Mouse (Mus musculus) layer of hippocampus, adult 8-10 months (tissue): ENCODE results near the gene Gngt2. TPM values are rescaled to one million over a fixed set of nuclear protein-coding genes. Genes with fewer than 3 reads are reported as not detected.
"Not testable (repeated sequence)": the region's sequence is repeated elsewhere in the genome, so short reads cannot be mapped to it uniquely, and the experiment has no call there.

Experiments used
- DNase-seq, 2 experiments: peaks; one replicate each; pipeline ENCODE4 v3.0.0; 2022; ENCODE audit warnings: low spot score in 2 of 2
- total RNA-seq, 4 experiments: library from RNA; stranded (reverse); gene quantifications; 2 replicates each; pipeline ENCODE4 v1.2.4; 2022

The Gngt2 gene
- total RNA-seq, 4 experiments from 2014 or later, result 1.4 to 20.3 (median 11.8) TPM

DNA sequence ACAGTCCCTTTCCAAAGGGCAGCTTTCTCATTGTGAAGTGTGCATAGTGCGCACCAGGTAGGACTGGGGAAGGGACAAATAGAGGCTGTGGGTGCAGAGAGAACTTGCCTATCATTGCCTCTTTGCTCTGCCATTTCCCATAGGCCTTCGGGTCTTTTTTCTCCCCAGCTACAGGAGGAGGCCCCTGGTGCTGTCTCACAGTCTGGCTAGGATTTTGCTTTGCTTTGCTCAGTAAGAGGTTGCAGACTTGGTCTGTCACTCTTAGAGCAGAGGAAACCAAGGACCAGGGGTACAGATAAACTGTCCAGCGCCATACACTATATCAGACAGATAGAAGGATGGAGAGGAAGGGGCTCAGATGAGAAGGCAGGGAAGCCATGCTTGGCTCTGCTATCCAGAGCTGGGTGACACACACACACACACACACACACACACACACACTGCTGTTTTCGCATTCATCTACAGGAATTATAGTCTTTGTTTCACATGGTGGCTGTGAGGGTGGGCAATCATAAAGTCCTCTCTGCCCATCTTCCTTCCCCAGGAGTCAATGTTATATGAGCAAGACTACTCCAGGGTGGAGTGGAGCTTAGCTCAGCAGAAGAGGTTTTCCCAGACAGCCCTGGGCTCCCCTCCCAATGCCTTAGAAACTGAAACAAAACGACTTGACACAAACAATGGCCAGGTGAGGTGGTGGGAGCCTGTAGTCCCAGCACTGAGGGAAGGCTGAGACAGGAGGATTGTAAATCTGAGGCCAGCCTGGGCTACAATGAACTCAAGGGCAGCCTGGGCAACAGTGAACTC lies 3.9 kb downstream of the Gngt2 start:
- no peak for DNase-seq

DNA sequence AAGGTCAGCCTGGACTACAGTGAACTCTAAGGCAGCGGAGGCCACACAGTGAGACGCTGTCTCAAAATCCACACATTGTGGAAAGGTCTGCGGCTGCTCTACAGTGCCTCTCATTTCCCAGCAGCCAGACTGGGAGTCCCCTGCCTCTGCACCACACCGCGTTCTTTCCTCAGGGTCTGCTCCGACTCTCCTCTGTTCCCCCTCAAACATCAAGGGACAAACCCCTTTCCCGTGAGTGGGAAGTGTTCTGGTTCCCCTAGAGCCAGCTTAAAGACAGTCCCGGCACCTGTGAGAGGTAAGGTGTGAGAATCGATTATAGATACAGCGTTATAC lies 4.4 kb downstream of the Gngt2 start:
- no peak for DNase-seq

DNA sequence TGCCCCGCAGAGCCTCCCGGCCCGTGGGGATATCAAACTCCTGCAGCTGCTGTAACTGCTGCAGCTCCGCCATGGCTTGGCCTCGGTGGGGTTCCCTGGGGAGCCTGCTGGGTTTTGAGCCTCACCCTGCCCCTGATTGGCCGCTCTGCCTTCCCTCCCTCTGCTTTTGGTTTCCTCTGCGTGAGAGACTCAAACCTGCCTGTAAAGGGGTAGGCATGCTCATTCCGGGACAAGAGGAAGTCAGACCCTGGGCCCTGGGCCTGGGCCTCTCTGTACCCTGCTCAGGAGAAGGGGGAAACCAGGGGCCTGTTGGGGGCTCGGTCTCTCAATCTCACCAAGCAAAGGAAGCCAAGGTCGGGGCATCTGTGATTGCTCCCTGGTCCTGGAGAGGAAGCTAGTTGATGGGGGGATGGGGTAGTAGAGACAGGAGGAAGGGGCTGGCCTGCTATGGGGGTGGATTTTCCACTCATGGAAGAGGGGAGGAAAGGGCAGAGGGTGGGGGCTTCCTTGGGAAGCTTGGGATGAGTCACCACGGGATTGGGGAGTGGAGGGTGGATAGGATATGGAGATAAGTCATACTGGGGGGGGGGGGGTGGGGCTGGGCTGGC lies 5.2 kb downstream of the Gngt2 start, which contains the start of gene Abi3:
Gene Abi3, minus strand, starts transcription at position 403 of the 608 bp plus-strand sequence.
- no peak for DNase-seq

DNA sequence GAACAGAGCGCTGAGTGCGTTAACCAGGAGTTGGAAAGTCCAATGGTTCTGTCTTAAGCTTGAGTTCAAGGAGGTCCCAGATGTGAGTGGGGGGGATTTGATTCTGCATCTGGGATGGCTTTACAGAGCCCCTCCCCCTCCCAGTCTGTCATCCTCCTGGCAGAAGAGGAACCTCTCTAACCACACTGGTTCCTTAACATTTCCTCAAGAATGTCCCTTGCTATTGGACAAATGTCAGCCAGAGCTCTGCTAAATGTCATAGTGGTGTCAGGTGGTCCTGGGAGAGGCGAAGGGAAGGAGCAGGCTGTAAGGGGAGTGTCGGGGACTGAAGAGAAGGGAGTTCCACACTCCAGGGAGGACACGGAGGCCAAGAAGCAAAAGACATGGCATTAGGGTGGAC lies 5.9 kb downstream of the Gngt2 start:
- no peak for DNase-seq

DNA sequence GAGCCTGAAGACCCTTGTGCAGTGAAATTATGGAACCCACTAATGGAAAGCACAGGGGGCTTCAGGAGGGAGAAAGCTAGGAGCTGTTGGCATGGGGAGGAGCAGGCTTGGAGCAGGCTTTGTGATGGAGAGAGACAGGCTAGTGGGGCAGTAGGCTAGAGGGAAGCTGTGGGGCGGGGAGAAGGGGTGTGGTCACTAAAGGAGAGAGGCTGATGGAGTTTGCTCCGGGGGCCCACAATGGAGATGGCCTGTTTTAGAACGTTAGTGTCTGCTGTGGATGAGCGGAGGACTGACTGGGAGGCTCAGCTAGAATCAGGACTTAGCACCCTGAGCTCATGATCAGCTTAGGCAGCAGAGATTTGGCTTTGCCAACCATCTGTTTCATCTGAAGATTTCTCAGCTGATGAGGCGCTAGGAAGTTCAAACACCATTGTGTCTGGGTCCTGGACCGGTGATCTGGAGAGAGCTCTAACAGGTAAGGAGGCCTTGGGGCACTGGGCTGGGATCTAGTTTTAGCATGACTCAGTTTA lies 6.5 kb downstream of the Gngt2 start:
- DNase-seq, result no peak

DNA sequence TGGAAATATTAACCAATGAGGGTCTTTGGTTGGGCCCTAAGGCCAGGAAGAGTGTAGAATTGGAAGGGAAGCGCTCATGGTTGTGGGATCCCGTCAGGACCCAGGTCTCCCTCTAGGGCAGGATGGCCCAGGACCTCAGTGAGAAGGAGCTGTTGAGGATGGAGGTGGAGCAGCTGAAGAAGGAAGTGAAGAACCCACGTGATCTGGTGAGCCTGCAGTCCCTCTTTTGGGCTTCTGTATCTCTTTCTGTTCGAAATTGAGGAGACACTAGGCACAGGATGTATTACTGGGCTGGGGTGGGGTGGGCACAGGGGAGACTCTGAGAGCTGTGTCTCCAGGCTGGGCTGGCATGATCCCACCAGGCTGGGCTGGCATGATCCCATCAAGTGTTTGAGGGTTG lies 7.9 kb downstream of the Gngt2 start:
- no peak for DNase-seq

DNA sequence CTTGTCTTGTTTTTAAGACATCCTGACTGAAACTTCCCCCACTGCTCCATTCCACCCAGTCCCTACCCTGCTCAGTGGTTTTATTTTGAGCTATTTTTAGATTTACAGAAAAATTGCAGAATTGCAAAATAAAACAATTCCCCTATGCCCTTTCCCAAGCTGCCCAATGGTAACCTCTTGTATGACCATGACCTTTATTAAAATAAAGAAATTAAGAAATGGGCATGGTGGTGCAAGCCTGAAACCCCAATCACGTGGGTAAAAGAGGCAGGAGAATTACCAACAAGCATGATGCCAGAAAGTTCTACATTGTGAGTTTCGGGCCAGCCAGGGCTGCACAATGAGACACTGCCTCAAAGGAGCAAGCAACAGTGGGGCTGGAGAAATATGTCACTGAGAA lies 13.9 kb downstream of the Gngt2 start:
- DNase-seq, result no peak

DNA sequence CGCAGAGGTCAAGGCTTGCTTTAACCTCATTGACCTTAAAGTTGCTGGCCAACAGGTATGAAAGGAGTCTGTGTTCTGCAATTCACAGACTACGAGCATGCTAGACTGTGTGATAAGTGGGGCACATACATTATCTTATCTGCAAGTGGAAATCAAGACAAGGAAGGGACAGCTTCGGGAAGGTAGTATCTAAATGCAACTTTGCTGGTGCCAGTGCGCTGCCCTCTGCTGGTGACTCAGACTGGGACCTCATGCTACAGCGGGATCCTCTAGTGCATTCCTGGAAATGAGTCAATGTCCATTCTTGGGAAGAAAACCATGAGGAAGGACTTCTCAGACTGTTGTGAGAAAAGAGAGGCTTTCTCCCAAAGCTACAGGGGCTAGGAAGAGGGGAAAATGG lies 16.7 kb downstream of the Gngt2 start:
- peak in 1 of 2 experiments; percentile 30 for DNase-seq

DNA sequence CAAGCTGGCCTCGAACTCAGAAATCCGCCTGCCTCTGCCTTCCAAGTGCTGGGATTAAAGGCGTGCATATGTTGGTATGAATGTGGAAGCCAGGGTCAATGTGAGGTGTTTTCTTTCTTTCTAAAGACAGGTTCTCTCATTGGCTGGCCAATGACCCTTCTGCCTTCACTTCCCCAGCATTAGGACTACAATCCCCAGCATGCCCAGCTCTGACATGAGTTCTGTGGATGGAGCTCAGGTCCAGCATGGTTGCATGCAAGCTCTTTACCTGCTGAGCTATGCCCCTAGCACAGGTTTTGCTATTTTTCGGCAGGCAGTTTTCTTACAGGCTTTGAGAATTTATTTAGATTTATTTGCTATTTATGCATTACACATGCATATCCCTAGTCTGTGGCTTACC lies 20.3 kb downstream of the Gngt2 start:
- DNase-seq, result no peak

DNA sequence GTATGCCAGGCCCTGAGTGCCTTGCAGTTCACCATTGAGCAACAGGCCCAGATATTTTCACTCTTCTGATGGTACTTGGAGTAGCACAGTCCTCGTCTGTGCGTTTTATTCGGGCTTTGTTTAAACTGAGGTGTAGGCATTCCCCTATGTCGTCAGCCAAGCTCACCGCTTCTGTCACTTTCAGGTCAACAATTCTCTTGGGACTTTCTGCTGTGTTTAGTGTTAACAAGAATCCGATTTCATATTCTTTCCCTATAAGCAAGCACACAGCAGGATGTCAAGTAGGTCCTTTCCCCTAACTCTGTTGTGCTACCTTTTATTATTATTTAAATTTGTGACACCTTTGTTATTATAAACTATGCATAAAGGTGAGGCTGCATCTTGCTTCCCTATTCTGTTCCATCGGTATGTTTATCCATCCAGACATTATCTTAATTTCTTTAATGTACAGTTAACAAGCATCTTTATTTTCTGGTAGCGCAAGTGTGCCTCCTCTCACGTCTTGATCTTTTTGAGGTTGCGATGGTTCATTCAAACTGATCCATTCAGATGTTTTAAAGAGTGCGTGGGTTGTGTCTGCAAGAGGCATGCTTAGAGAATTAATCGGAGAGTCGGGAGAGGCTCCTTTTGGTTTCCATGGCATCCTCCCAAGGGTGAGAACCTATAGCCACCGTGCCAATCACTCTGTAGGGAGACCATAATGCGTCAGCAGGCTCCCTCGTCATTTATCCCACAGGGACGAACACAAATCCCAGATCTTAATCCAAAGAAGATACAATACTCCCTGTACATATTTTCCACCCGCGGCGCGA lies 20.9 kb downstream of the Gngt2 start:
- no peak for DNase-seq

DNA sequence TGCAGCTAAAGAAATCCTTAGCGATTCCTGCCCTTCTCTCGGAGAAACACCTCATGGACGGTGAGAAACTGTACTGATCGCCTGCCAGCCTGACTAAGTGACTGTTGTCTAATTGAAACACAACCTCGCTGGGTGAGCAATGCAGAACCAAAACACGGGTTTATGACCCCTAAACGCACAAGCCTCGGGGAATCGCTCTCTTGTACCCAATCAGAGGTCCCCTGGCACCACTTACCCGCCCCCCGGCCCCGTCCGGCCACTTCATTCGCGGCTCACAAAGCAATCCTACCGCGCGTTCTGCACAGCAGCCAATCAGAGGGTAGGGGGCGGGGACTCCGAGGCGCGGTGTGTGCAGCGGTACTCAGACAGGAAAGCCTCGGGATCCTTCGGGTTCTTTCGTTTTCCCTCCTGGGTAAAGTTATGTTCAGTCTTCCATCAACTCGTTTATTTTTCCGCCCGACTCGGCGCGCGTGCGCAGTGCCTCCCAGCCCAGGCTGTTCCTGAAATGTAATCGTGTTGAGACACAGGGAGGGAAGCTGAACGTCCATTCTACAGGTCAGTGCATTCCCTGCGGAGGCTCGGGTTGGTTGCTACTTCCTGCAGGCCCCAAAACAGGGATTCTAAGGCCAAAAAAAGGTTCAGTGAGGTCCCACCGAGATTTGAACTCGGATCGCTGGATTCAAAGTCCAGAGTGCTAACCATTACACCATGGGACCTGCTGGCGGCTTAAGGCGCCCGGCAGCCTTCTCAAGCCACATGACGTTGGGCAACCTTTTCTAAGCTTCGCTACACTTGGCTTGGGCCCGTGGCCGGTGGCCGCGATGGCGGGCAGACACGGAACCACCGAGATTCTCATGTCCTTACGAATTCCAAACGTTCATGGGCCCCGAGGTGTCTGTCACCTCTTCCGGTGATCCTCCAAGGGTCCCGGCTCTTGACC lies 21.8 kb downstream of the Gngt2 start:
- DNase-seq, result peak; percentile 96 to 98

DNA sequence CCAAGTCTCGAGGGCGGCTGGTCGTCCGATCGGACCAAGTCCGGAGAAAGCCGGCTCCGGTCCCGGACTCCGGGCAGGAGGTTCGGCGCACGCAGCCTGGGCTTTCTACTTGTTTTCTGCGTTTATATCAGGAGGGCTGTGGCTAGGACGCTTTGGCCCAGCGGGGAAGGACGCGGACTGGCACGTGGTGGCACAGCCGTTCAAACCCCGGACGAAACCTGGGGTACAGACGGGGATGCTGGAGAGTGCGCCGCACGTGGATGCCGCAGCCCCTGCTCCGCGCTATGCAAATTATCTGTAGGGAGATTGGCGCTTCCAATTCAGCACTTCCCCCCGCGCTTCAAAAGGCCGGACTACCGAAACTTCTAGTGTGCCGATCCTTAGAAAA lies 22.4 kb downstream of the Gngt2 start:
- no peak for DNase-seq

DNA sequence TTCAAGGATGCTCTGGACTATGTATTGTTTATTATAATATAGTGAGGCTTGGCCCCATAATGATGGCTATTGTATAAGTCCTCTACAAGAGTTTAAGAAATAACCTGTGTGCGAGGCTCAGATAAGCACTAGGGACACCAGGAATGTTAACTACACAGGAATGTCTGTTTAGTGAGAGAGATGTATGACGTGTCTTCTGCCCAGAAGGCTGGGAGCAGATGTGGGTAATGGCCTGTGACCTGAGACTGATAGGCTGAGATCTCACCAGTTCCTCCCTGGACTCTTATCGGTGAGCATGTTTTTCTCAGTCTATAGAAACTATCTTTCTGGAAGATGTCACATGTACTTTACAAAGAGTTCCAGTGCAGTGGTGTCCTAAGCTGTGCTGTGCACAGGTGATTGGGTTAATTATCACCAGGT lies 23.1 kb downstream of the Gngt2 start:
- no peak for DNase-seq

DNA sequence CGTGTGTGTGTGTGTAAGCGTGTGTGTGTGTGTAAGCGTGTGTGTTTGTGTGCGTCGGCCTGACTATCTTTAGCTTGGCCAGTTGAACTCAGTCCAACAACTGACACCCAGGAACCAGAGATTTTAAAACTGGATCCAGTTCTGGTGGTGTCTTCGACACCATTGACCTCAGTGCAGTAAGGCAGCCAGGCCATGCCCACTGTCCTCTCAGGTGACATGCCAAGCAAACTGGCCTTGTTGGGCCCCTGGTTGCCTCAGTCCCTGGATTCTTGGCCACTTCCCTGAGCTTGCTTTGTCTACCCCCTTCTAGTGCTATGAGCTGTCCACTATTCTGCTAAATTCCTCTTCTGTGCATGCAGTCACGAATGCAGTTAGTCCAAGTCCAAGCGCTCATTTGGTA lies 24.4 kb downstream of the Gngt2 start:
- no peak for DNase-seq

DNA sequence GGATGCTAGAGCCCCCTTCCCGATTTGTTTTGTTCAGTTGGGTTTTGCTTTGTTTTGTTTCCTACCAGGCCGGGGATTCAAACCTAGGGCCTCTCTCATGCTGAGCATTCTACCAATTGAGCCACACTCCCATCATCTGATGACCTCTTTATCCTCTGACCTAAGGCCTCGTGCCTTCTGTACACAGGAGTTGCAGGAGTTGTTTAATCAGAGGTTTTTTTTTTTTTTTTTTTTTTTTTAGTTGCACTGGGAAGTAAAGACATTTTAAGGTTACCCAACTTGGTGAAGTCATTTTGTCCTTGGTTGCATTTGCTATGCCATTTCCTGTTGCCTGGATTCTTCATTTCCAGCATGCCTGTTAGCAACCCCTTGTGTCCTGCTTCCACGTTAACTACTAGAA lies 32.4 kb downstream of the Gngt2 start:
- DNase-seq, result no peak

DNA sequence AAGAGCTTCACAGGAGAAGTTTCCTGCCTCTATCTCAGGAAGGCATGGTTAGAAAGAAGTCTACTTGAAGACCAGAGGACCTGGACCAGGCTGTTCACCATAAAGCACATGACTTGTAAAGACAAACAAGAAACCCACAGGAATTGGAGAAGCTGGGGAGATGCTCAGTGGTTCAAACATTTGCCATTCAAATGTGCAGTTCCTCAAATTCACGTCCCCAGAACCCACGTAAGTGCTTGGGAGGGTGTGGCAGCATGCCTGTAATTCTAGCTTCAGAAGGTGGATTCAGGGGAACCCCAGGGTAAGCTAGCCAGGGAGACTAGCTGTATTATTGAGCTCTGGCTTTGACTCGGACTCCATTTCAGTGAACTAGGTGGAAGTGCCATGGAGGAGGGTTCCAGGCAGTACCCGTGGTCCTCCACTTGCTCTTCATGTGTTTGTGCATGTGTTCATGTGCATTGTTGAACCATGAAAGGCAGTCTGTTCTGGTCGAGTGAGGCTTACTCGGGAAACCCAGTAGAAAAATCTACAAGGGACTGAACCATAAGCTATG lies 33.0 kb downstream of the Gngt2 start:
- DNase-seq, result no peak

DNA sequence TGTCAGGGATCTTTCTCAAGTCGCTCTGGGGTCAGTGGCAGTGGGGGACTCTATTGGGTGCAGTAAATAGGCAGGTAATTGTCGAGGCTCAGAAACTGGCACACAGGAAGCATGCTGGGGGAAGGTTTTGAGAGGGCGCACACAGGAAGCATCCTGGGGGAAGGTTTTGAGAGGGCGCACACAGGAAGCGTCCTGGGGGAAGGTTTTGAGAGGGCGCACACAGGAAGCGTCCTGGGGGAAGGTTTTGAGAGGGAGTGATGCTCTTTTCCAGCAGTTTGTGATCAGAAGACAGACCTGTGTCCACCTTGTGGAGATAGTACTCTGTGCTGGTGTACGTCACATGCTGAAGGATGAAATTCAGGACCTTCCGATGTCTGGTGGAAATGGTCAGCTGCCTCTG lies 38.8 kb downstream of the Gngt2 start:
- no peak for DNase-seq

DNA sequence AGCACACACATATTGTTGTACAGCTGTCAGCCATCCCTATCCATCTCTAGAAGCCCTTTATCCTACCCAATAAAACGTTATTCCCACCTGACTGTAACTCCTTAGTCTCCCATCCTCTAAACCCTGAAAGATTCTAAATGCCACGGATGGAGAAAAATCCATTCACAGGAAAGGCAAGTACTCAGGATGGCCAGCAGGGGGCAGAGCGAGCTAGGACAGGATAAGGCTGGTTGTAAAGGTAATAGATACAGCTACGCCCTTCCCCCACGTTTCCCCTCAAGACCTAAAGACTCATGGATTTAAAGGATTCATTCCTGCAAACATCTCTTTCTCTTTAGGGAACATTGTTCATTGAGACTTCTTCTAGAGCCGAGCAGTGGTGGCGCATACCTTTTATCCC lies 39.3 kb downstream of the Gngt2 start:
- DNase-seq, result peak in 1 of 2 experiments; percentile 17

DNA sequence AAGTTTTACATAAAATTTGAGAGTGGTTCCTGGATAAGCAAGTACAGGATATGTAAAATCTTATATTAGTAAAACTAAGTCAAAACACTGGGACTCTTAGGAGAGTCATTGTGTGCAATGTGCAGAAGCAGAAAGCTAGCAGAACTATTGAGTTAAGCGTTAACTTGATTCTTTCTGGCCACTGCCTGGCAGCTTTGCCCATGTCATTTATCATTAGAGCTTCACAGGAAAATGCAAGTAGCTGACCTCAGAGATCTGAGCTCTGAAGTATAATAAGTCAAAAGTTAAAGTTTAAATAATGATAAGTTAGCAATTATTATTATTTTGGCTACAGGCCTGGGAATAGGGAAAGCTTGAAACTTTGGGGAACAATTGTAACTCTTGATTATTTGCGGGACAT lies 42.8 kb downstream of the Gngt2 start:
- not testable (repeated sequence) for DNase-seq

DNA sequence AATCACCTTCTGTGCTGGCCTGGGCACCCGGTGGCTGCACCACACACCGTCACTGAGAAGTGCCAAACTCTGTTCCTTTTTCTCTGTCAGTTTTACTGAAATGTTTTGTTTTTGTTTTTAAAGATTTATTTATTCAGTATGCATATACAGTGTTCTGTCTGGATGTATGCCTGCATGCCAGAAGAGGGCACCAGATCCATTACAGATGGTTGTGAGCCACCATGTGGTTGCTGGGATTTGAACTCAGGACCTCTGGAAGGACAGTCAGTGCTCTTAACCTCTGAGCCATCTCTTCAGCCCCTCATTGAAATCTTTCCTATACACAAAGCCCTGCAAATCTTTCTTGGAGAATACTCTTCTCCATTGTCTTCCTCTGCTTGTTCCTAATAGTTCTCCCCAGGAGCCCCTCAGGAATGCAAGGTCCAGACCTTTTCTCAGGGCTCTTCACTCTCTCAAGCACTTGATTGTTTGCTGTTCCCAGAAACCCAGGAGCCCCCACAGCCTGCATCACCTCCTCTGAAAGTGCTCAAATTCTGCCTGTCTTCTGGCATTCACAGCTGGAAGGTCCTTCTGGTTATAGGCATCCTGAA lies 53.5 kb downstream of the Gngt2 start:
- no peak for DNase-seq
